Mouse (Mus musculus) lung, embryonic 14.5 days (tissue): ENCODE data around the gene AU018091. TPM values are rescaled to one million over a fixed set of nuclear protein-coding genes. Genes with fewer than 3 reads are reported as not detected.

ENCODE experiments used
- ATAC-seq: fragments of 200-750 bp; cut with Nextera tagmentation; 2 replicates; pipeline ENCODE4 v1.8.0; 2017; ENCODE audit warnings: mild to moderate bottlenecking, moderate TSS enrichment, moderate library complexity; ENCODE audit not compliant: insufficient read depth
- DNase-seq: peaks from one replicate; pipeline ENCODE4 v3.0.0-alpha.2; 2015
- H3K27ac ChIP-seq: fragments of 300-500 bp; sonication (generic); 2 replicates; pipeline ENCODE4 v1.5.1; 2014; ENCODE audit warnings: low read depth, mild to moderate bottlenecking, moderate library complexity
- H3K27me3 ChIP-seq: fragments of 300-500 bp; sonication (generic); 2 replicates; pipeline ENCODE4 v1.6.1; 2014; ENCODE audit warnings: low read length, control low read depth; ENCODE audit not compliant: insufficient read depth
- H3K36me3 ChIP-seq: fragments of 300-500 bp; sonication (generic); 2 replicates; pipeline ENCODE4 v1.6.1; 2014; ENCODE audit warnings: control low read depth; ENCODE audit not compliant: insufficient read depth
- H3K4me1 ChIP-seq: fragments of 300-500 bp; sonication (generic); 2 replicates; pipeline ENCODE4 v1.6.1; 2014; ENCODE audit warnings: antibody characterized with exemption, control low read depth; ENCODE audit not compliant: insufficient read depth
- H3K4me2 ChIP-seq: fragments of 300-500 bp; sonication (generic); 2 replicates; pipeline ENCODE4 v1.6.1; 2014; ENCODE audit warnings: mild to moderate bottlenecking
- H3K4me3 ChIP-seq: fragments of 300-500 bp; sonication (generic); 2 replicates; pipeline ENCODE4 v1.5.1; 2014; ENCODE audit warnings: low read depth, low read length
- H3K9ac ChIP-seq: fragments of 300-500 bp; sonication (generic); 2 replicates; pipeline ENCODE4 v1.6.1; 2014
- H3K9me3 ChIP-seq: fragments of 300-500 bp; sonication (generic); 2 replicates; pipeline ENCODE4 v1.6.1; 2016; ENCODE audit warnings: low read depth, low read length, control low read depth
- CTCF ChIP-seq: IDR thresholded peaks from 2 replicates; pipeline ENCODE4 v1.5.1; 2016; ENCODE audit warnings: antibody characterized with exemption, low read depth
- whole genome bisulfite sequencing: fragments of 180-500 bp; shearing (Covaris S2); extraction: QIAGEN DNeasy Blood & Tissue Kit; methylation state at CpG from one replicate; pipeline ENCODE4 v1.1.7; 2014; 5-methylcytosine and 5-hydroxymethylcytosine counted together
- polyA plus RNA-seq: library from polyadenylated mRNA; unstranded; fragments of >200 nt; fragmentation: Nextera tagmentation; extraction: Ambion mirVana; gene quantifications from 2 replicates; pipeline ENCODE4 v1.2.1, GENCODE M21; 2014

Gene AU018091
- not detected in 2 replicates for polyA plus RNA-seq

DNA sequence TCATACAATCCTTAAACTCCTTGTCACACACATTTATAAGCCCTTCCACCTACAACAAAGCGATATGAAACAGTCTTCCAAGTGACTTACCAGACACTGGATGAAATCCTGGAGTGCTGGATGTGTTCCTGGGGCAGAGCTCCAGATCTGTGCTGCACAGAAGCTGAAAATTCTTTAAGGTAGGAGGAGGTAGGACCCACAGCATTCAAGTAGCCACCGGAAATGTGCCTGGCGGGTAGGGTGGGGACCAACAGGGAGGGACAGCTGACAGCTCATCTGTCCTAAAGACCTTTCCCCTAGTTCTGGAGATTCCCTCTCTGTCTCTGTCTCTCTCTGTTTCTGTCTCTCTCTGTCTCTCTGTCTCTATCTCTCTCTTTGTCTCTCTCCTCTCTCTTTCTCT lies at the start of gene AU018091:
Gene AU018091, minus strand, starts transcription at position 279 of the 400 bp plus-strand sequence.
- H3K9ac ChIP-seq, result no peak within 1 kb of the TSS
- DNase-seq (no peak), ATAC-seq (no peak)
- H3K9me3 ChIP-seq, result no peaks in the 10 kb centered on the region
- no peaks in the 10 kb centered on the region for H3K27me3 ChIP-seq
- H3K36me3 ChIP-seq, result no peaks in the 10 kb centered on the region
- WGBS, result 60% methylated on average over 3 of the region's 3 CpGs
- no peak for TF ChIP-seq CTCF
- no peak within 1 kb of the TSS for H3K4me3 ChIP-seq
- no peaks in the 10 kb centered on the region for H3K4me1 ChIP-seq
- H3K4me2 ChIP-seq, result no peak within 1 kb of the TSS
- no peak within 1 kb of the TSS for H3K27ac ChIP-seq

DNA sequence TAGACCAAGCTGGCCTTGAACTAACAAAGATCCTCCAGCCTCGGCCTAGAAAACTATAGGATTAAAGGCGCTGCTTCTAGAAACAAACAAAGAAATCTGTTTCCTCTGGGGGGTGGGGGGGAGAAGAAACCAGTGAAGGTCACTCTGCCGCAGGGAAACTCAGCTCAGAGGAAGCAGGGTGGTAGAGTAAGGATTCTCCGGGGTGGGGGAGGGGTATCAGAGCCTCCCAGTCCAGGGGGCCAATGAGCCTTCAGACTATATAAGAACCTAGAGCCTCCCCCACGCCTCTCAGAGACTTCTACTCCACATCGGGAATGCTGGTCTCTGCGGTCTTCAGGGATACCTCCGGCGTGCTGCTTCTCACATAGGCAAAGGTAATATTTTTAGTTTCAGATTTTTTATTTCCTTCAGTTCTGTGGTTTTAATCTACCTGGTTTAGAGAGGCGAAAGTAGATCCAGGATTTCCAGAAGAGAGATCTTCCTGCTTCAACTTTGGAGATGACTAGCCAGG lies 48.6 kb upstream of the AU018091 start:
- 15% methylated on average over 10 of the region's 10 CpGs for WGBS
- H3K27ac ChIP-seq, result no peak overlapping the region
- H3K4me2 ChIP-seq, result no peak overlapping the region
- H3K4me1 ChIP-seq, result no peaks in the 10 kb centered on the region
- H3K36me3 ChIP-seq, result no peaks in the 10 kb centered on the region
- DNase-seq (no peak), ATAC-seq (no peak)
- no peak for TF ChIP-seq CTCF
- no peak overlapping the region for H3K9ac ChIP-seq
- no peak overlapping the region for H3K4me3 ChIP-seq
- H3K27me3 ChIP-seq, result peaks cover 29% of the 10 kb centered on the region
- H3K9me3 ChIP-seq, result no peaks in the 10 kb centered on the region

DNA sequence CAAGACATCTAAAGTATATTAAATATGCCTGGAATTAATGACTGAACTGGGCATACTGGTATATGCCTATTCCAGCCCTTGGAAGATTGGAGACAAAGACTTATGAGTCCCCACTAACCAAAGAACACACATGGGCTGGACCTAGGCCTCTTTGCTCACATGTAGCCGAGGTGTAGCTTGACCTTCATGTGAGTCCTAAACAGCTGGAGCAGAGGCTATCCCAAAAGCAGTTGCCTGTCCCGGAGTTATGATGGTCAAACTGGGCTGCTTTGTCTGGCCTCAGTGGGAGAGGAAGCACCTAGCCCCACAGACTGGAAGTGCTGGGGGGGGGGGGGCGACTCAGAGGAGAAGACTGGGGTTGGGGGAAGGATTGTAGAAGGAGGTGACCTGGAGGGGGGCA lies 47.3 kb upstream of the AU018091 start:
- Histone ChIP-seq H3K4me2 (no peak overlapping the region), H3K9ac (no peak overlapping the region), H3K9me3 (no peaks in the 10 kb centered on the region), H3K4me1 (no peaks in the 10 kb centered on the region), H3K27me3 (peaks cover 29% of the 10 kb centered on the region), H3K36me3 (no peaks in the 10 kb centered on the region), H3K27ac (no peak overlapping the region), H3K4me3 (no peak overlapping the region)
- no peak for TF ChIP-seq CTCF
- DNase-seq (no peak), ATAC-seq (no peak)
- WGBS, result 82% methylated on average over 2 of the region's 3 CpGs

DNA sequence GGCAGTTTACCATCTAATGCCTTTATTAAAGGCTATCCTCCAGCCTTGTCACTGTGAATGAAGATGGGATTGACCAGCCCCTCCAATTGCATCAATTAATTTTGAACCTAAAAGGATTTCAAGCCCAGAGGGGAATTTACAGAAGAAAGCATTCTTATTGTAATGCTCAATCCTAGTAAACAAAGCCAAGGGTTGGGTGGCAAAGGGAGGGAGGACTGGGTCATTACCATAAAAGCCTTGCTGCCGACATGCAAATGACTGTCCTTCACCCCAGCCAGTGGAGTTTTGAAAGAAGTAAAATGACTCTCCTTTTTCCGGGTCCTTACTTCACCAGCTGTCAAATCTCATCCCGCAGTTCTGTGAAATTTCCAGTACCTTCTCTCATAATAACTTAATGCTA lies 44.6 kb upstream of the AU018091 start:
- Histone ChIP-seq H3K9ac (no peak overlapping the region), H3K4me1 (no peaks in the 10 kb centered on the region), H3K27ac (no peak overlapping the region), H3K27me3 (peaks cover 11% of the 10 kb centered on the region), H3K36me3 (no peaks in the 10 kb centered on the region), H3K9me3 (no peaks in the 10 kb centered on the region), H3K4me3 (no peak overlapping the region), H3K4me2 (no peak overlapping the region)
- ATAC-seq, result no peak
- 25% methylated on average over 3 of the region's 3 CpGs for WGBS
- DNase-seq, result no peak
- TF ChIP-seq CTCF, result no peak

DNA sequence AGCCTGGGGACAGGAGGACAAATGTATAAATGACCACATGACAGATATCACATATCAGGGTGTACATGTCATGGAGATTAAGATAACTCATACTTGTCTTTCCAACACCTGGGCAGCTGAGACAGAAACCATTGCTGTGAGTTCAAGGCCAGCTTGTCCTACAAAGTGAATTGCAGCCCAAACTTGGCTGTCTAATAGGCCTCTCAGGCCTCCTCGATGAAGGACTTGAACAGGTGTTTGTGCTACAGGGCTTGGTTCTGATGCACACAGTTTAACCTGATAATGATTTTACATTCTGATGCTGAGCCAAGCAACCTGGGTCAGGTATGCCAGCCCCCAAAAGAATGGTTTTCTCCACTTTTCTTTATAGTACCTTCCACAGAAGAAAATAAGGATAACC lies 44.2 kb upstream of the AU018091 start:
- no peak for ATAC-seq
- WGBS, result 67% methylated on average over 1 of the region's 1 CpGs
- no peaks in the 10 kb centered on the region for H3K4me1 ChIP-seq

DNA sequence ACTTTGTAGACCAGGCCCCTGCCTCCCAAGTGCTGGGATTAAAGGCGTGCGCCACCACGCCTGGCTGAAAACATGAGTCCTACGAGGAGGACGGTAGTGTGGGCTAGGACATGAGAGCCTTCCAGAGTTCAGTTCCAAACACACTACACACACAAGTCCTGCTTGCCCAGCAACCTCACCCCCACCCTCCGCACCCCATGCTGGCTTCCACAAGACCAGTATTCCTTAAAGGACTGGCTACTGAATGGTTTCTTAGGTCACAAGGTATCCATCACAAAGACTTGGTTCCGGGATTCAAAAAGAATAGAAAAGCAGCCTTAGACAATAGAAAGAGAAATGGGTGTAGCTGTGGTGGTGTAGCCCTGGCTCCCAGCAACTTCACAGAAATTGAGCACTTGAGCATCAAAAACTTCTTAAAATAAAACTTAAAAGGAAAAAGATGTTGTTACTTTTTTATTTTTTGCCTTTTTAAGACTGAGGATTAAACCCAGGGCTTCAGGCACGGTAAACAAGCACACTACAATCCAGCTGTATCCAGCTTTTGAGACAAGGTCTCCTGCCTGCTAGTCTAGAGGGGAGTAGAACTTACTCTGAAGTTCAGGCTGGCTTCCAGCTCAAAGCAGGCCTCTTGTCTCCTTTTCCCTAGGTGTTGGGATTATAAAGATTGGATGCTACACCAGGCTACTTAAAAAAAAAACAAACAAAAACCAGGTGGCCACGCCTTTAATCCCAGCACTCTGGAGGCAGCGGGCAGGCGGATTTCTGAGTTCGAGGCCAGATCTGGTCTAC lies 43.2 kb upstream of the AU018091 start:
- no peak for ATAC-seq
- no peak overlapping the region for H3K4me3 ChIP-seq
- H3K27ac ChIP-seq, result no peak overlapping the region
- H3K4me2 ChIP-seq, result no peak overlapping the region
- no peak for TF ChIP-seq CTCF
- H3K9me3 ChIP-seq, result no peaks in the 10 kb centered on the region
- H3K27me3 ChIP-seq, result no peaks in the 10 kb centered on the region
- no peak for DNase-seq
- no peaks in the 10 kb centered on the region for H3K36me3 ChIP-seq
- 73% methylated on average over 12 of the region's 12 CpGs for WGBS
- no peak overlapping the region for H3K9ac ChIP-seq
- no peaks in the 10 kb centered on the region for H3K4me1 ChIP-seq

More for the DNA sequence above, 44.2 kb upstream of the AU018091 start:
- Histone ChIP-seq H3K27ac (no peak overlapping the region), H3K9me3 (no peaks in the 10 kb centered on the region), H3K4me3 (no peak overlapping the region), H3K4me2 (no peak overlapping the region), H3K27me3 (peaks cover 7% of the 10 kb centered on the region), H3K36me3 (no peaks in the 10 kb centered on the region), H3K9ac (no peak overlapping the region)
- TF ChIP-seq CTCF, result no peak
- DNase-seq, result no peak

DNA sequence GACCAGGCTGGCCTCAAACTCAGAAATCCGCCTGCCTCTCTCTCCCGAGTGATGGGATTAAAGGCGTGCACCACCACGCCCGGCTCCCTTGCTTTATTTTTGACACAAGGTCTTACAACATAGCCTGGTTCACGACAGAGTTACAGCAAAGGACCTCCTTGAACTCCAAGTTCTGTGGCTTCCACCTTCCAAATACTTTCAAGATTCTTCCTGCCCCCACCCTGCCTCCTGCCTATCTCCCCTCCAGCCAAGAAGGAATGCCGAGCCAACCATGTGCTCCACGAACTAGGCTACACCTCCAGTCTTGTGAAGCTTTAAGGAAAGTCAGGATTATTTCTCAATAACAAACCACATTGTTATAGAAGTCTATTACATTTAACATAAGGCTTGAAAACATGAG lies 42.5 kb upstream of the AU018091 start:
- no peak for TF ChIP-seq CTCF

More for the DNA sequence above, 42.5 kb upstream of the AU018091 start:
- H3K9me3 ChIP-seq, result no peaks in the 10 kb centered on the region
- H3K27ac ChIP-seq, result no peak overlapping the region
- no peaks in the 10 kb centered on the region for H3K4me1 ChIP-seq
- H3K4me3 ChIP-seq, result no peak overlapping the region
- H3K9ac ChIP-seq, result no peak overlapping the region
- DNase-seq, result no peak
- H3K4me2 ChIP-seq, result no peak overlapping the region
- no peaks in the 10 kb centered on the region for H3K27me3 ChIP-seq
- no peak for ATAC-seq
- 76% methylated on average over 8 of the region's 8 CpGs for WGBS
- H3K36me3 ChIP-seq, result no peaks in the 10 kb centered on the region
